Mouse (Mus musculus): ENCODE results near the gene Ncs1.

- no peak for TF ChIP-seq CTCF (conservative IDR thresholded peaks at IDR 0.05; ENCODE audit: low read length)
- no peak for TF ChIP-seq NANOG (IDR thresholded peaks at IDR 0.05; ENCODE audit: borderline replicate concordance, low read length)
- TF ChIP-seq POU5F1 (IDR thresholded peaks at IDR 0.05; ENCODE audit: borderline replicate concordance, low read length) = no peak
Observed at GRCm38 (mm10) chr2:31209525-31209924, 36.1 kb upstream of the Ncs1 start.

Data from E14TG2a.4 (cell line).